7 mouse cellular contexts compared by ENCODE assay signal in genomic region chr9:86742959-86743911, GRCm38 (mm10). TPM values are rescaled to one million over a fixed set of nuclear protein-coding genes. Genes with fewer than 3 reads are reported as not detected.
A peak's percentile ranks its signal among the peaks of the same experiment; 100 is the strongest.
DNase-seq lines count a peak whose midpoint lies in the region; ATAC-seq lines count a peak whose summit lies in the region.

Gene Prss35, plus strand, starts transcription at chr9:86743649.

- H3K9me3 ChIP-seq in liver, embryonic 11.5 days (ENCODE audit: control insufficient read depth, low read length): no peaks in the 10 kb centered on the region

- H3K36me3 ChIP-seq in liver, embryonic 11.5 days (ENCODE audit: control insufficient read depth, insufficient read depth, low read length): no peaks in the 10 kb centered on the region

- DNase-seq in ovary, adult 18-20 months (ENCODE audit: low spot score): peak; percentile 74
- no peak for DNase-seq in ovary, postnatal 10 days (ENCODE audit: low spot score)
- DNase-seq in embryo, embryonic 11 days: peak; percentile 73
- DNase-seq in heart, postnatal 10 days: peak; percentile 9 to 26
- no peak for DNase-seq in liver, embryonic 11.5 days (ENCODE audit: low spot score)
- peak; percentile 72 for DNase-seq in retina, postnatal 1 day
- DNase-seq in thymus, postnatal 10 days (ENCODE audit: low spot score in 2 of 2): no peak

- no peak within 1 kb of the TSS for H3K27ac ChIP-seq in liver, embryonic 11.5 days (ENCODE audit: low read depth, low read length)

- 8% methylated on average over 19 of the region's 19 CpGs for WGBS in liver, embryonic 11.5 days

- intact Hi-C loops in heart, postnatal 10 days (cut with DNase I): no loop called here

- ATAC-seq in liver, embryonic 11.5 days (replicated peaks; ENCODE audit: low FRiP score): no peak; the same call in 1 of the 2 replicates

- H3K4me3 ChIP-seq in liver, embryonic 11.5 days (ENCODE audit: low read depth, low read length): 0 out of 2 replicates have a peak within 1 kb of the TSS, but pooled peaks have one; percentile 15

- H3K4me2 ChIP-seq in liver, embryonic 11.5 days: peak within 1 kb of the TSS; percentile 49

- H3K4me1 ChIP-seq in liver, embryonic 11.5 days (replicated peaks; ENCODE audit: control insufficient read depth, insufficient read depth, low read length): no peaks in the 10 kb centered on the region

- H3K9ac ChIP-seq in liver, embryonic 11.5 days (ENCODE audit: low read depth, low read length): no peak within 1 kb of the TSS

- peaks cover 4% of the 10 kb centered on the region for H3K27me3 ChIP-seq in liver, embryonic 11.5 days (replicated peaks; ENCODE audit: control insufficient read depth, insufficient read depth, low read length)

RNA-seq across cellular contexts. Expression of gene Prss35, which starts in this region (rescaled TPM):
- 1 to 10 TPM; 1.6 to 2.5 TPM for total RNA-seq in heart, postnatal 10 days (2021)
- polyA plus RNA-seq in liver, embryonic 11.5 days (2014; fragmentation: Nextera tagmentation; extraction: Ambion mirVana): 2.3 and 3.7 TPM in 2 replicates

Comparison
In these comparisons a context has a peak if more than half of its experiments do, and no peak if none do; other contexts are left out.
1. DNase-seq: peak in ovary, adult 18-20 months (single experiment), embryo, embryonic 11 days (single experiment), heart, postnatal 10 days (2 of 2) and retina, postnatal 1 day (single experiment); none in ovary, postnatal 10 days (single experiment), liver, embryonic 11.5 days (single experiment) and thymus, postnatal 10 days (0 of 2).